Mouse (Mus musculus) inflammation-experienced regulatory T-cells, adult 6 months (primary cell): ENCODE results near the gene Cdk5. TPM values are rescaled to one million over a fixed set of nuclear protein-coding genes. Genes with fewer than 3 reads are reported as not detected.
"Not testable (repeated sequence)": the region's sequence is repeated elsewhere in the genome, so short reads cannot be mapped to it uniquely, and the experiment has no call there.

Source experiments
- ATAC-seq: one replicate; pipeline ENCODE4 v1.8.0; 2017
- polyA plus RNA-seq, 3 experiments: library from polyadenylated mRNA; unstranded; fragments of 100-300 nt; shearing (Covaris generic); gene quantifications; one replicate each; pipeline ENCODE4 v1.2.1; 2017

Cdk5 gene
- polyA plus RNA-seq, 3 experiments from 2014 or later = 47.6 to 66.2 (median 62.8) TPM

DNA sequence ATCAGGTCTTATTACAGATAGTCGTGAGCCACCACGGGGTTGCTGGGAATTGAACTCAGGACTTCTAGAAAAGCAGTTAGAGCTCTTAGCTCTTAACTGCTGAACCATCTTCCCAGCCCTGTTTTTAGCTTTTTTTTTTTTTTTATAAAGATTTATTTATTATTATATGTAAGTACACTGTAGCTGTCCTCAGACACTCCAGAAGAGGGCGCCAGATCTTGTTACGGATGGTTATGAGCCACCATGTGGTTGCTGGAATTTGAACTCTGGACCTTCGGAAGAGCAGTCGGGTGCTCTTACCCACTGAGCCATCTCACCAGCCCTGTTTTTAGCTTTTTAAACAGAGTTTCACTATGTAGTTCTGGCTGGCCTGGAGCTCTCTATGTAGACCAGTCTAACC, 27.1 kb downstream of the Cdk5 start:
- not testable (repeated sequence) for ATAC-seq

DNA sequence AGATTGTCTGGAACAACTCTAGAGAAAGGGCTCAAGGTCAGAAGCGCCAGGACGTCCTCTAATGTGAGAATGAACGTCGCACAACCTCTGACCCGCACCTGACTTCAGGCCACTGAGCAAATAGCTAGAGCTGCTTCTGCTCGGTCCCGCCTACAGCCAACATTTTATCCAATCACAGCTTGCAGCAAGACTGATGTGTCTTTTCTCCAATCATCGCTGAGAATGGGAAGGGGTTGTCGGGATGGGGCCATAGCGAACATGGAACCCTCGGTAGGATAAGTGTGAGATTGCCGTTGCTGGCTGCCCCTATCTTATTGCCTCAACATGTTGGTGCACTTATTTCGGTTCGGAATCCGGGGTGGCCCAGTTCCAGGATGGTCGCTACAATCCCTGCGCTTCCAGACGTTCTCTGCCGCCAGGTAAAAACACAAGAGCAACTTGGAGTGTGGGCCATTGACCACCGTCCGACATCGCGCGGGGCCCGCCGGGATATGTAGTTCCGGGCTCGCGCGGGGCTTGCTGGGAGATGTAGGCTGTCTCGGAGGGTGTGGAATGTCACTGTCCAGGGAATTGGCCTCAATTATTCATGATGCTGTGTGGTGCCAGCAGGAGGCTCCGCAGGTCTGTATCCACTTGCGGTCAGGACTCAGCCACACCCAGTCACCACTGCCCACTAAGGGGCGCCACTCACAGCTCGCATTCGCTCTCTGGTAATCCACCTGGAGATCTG, 29.0 kb downstream of the Cdk5 start:
- peak; percentile 86 for ATAC-seq

DNA sequence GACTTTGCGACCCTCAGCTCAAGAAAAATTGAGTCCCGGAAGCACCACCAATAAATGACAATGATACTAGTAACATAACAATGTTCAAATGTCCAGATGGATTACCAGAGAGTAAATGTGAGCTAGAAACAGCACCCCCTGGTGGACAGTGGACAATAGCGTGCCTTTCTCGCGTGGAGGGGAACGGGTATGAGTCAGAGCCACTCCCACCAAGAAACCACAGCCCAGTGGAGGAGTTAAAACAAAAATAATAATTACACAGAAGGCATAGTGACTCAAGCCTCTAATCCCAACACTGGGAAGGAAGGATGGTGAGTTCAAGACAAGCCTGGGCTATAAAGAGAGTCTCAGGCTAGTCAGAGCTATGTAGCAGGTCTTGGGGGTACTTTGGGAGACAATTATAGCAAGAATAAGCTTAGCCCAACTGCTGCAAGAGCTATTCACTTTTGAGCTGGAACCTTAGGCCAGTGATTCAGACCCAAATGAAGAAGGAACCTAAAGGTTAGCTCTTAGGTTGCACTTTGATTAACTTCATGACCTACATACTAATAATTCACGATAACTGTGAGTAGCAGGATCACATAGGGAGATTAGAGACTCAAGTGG, 29.8 kb downstream of the Cdk5 start, which contains the start of gene Abcb8:
Gene Abcb8 (plus strand): TSS at position 272 of the 606 bp plus-strand sequence.
- peak; percentile 58 for ATAC-seq

DNA sequence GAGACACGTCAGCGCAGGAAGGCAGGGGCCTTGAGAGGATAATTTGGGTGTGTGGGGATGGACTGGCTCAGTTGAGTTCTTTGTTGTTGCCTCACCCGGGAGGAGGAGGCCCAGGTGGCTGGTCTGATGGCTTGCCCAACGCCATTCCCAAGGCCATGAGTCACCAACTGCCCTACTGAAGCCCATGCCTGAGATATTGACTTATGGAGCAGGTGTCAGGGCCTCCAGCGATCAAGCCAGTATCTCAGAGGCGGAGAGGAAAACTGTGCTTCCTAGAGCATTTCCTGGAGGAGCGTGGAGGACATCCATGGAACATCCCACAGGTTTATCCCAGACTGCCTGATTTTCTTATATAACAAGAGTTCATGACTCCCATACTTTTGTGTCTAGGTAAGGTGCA, 30.6 kb downstream of the Cdk5 start:
- no peak for ATAC-seq

DNA sequence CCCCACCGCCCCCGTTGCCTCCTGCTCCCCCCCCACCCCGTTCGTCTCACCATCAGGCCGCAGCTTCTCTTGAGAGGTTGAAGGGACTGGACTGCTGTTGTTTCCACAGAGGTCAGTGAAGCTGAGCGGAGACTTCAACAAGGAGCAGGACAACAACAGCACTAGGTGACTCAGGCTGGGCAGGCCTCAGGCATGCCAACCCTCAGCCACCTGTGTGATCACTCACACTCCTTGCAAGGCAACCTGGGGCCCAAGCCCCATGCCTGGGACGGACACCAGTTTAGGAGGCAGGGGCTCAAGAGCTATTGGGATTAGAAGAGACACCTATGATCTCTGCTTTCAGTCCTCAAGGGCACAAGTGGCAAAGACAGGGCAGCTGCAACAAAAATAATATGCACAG, 31.5 kb downstream of the Cdk5 start, which contains the start of gene Atg9b:
Gene Atg9b (minus strand): TSS at position 280 of the 400 bp plus-strand sequence.
- no peak for ATAC-seq

DNA sequence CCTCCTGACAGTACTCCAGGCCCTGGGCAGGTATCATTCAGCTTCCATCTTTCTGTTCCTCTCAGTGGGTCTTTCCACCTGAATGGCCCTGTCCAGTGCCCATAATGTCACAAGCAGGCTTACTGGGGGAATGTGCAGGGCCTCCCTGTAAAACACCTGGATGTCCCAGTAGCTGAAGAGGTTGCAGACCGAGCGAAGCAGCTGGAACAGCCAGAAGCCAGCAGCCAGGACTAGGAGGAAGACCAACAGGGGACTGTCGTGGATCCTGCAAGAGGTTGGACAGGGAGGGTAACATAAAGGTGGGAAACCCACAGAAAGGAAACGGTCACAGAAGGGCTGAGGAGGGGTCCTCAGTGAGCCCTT, 33.7 kb downstream of the Cdk5 start:
- ATAC-seq = no peak

DNA sequence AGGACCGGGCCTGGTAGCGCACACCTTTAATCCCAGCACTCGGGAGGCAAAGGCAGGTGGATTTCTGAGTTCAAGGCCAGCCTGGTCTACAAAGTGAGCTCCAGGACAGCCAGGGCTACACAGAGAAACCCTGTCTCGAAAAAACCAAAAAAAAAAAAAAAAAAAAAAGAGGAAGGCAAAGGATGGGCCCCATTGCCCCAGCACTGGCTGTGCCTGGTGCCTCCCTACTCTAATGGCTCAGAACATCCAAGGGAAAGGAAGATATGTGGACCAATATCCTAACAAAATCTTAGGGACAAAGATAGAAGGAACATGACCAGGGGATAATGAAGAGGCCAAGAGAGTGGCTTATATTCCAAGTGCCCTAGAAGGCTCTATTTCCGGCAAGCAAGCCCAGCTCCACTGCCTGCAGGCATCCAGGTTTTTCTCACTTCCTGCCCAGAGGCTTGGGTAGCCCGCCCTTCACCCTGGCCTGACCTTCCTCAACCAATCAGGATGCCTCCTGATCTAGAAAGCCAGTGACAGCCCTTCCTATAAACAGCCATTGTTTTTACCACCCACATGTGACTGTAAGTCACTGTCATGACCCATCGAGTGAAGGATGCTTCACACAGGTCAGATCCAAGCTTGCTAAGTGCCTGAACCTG, 34.2 kb downstream of the Cdk5 start:
- ATAC-seq = peak; percentile 42

DNA sequence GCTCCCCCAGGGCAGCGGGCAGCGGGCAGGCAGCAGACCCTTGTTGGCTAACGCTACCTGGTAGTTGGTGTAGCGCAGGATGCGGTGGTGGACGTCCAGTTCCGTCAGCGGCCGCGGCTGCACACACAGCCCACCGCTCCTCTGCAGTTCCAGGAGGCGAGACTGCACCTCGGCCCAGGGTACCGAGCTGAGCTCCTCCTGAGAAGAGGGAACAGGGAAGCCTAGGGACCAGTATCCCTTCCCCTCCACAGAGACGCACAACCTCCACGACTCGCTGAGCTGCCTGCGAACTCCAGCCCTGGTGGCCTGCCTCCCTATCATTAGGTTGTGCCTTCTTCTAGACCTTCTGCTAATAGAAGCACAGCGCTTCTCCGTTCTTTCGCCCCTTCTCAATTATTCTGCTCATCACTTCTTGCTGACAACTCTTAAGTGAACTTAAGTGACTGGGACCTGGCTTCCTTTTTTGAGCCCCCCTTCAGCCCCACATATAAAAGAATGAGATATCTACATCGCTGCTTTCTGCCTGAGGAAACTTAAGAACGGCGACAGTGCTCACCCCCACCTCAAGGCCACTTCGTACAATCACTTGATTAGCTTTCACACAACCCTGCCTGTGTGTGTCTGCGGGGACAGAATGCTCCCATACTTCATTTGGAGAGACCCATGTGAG, 34.9 kb downstream of the Cdk5 start:
- no peak for ATAC-seq

DNA sequence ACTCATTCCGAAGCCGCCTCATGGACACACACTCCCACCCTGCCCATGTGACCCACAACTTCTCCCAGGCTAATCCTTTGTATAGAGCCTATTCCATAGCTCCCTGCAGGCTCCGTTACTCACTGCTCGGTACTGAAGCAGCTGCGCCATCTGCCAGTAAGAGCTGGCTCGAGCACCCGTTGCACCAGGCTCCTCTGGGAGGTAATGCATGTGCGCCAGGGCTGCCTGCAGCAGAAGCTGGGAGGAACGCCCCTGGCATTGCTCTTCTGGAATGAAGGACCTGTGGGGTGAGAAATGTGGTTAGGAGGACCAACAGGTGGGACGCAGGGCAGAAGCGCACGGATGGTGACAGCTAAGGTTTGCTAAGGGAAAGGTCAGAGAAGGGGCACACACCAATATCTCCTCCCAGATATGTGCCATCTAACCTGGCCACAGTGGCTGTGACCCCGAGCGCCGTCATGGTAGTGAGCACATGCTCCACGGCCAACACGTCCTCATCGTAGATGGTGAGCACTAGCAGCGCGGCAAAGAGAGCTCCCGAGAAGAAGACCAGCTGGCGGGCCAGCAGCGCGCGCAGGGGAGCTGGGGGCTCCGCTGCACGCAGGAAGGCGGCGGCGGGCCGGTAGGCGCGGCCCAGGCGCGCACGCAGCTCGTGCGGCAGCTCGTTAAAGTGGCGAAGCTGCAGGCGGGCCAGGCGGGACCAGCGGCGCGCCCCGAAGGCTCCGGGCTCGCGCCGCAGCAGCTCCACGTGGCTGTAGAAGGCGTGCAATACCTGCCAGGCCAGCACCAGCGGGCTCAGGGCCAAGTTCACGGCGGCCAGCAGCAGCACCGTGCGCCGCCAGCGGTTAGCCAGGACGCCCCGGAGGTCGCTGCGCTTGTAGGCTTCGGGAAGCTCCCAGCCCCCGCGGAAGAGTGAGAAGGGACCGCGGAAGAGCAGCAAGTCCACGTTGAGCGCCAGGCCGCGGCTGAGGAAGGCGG, 35.8 kb downstream of the Cdk5 start:
- peak; percentile 17 for ATAC-seq

DNA sequence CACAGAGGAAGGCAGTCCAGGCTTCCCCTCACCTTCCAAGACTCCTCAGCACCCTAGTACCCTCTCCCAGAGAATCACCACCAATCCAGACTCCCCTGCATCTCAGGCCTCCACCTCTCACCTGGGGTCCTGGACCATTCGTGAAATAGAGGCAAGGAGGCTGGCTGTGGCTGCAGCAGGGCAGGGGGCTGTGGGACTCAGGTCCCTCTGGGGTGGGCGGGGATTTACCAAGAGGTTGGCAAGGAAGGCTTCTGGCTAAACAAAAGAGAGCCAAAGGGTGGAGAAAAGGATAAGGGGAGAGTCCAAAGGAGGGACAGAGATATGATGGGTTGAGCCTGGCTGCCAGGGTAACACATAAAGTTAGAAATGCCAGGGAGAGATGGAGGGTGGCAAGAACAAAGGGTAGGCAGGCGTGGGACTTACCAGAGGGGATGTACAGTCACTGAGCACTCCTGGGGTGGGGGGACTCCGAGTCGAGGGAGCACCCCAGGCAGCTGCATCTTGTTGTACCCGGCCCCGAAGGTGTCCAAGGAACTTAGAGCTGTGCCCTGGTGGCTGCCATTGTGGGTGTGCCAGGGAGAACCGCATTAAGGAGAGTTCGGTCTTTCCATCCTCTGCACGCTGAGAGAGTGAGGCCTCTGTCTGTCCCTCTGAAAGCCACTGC, 37.3 kb downstream of the Cdk5 start:
- ATAC-seq = no peak

DNA sequence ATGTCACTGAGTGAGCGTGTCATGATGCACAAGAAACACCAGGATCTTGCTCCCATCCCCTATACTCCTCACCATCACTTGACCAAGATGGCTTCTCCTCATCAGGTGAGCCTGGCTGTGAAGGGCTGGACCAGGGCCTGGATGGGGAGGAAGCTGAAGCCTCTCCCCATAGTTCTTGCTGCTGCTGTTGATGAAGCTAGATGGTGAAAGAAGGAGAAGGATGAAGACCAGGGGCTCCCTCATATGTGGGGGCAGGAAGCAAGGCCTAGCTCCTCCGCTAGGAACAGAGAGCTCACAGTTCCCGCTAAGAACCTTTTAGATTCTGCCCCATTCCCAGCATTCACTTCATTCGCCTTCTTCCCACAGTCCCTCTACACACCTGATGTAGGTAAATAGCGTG, 38.0 kb downstream of the Cdk5 start:
- no peak for ATAC-seq

DNA sequence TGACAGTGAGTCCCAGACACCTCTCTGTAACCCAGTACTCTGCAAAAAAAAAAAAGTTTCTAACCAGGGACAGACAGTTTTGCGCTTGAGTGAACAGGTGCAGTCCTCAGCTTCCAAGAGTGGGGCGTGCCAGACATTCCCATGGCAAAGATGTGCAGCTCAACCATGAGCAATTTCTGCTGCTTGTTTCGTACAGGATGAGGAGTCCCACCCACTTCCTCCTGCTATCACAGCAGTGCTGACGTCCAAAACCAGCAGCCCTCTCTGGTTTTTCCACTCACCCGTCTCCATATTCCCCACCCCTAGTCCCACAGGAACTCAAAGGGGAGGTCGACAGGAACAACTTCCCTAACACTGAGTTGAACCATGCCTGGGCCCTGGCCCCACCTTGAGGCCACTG, 38.9 kb downstream of the Cdk5 start:
- ATAC-seq = peak; percentile 27

DNA sequence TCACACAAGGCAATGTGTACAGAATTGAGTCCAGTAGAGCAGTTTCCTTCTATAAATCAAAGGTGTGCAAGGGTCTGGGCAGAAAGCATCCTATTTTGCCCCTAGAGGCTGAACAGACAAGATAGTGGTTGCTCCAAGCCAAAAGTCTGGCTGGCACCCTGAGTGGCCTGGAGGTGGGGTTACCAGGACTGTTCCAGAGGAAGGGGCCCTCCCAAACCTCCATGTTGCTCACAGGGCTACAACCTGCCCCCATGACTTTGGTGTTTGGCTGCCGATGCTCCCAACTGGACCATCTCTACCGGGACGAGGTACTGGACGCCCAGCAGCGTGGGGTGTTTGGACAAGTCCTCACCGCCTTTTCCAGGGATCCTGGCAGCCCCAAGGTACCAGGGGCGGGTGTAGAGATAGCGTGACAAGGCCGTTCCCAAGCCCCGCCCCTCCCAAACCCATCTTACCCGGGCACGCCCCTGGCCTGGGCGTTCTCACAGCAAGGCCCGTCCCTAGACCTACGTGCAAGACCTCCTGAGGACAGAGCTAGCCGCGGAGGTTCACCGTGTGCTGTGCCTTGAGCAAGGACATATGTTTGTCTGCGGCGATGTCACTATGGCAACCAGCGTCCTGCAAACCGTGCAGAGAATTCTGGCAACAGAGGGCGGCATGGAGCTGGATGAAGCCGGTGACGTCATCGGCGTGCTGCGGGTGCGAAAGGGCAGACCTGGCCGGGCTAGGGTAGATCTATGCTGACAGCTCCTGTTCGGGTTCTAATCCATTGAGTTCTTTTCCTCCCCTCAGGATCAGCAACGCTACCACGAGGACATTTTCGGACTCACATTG, 40.1 kb downstream of the Cdk5 start:
- peak; percentile 82 for ATAC-seq

DNA sequence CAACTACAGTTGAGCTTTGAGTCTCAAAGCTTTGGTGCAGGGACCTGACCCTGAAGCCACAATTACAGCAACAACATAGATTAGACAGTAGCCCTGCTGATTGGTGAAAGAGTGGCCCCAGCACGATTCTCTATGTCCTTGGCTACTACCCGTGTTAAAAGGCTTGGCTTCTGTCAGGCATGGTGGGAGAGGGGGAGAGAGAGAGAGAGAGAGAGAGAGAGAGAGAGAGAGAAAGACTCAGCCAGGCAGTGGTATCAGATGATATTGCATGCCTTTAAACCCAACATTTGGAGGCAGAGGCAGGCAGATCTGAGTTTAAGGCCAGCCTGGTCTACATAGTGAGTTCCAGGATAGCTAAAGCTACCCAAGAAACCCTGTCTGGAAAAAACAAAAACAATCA, 41.3 kb downstream of the Cdk5 start:
- no peak for ATAC-seq

DNA sequence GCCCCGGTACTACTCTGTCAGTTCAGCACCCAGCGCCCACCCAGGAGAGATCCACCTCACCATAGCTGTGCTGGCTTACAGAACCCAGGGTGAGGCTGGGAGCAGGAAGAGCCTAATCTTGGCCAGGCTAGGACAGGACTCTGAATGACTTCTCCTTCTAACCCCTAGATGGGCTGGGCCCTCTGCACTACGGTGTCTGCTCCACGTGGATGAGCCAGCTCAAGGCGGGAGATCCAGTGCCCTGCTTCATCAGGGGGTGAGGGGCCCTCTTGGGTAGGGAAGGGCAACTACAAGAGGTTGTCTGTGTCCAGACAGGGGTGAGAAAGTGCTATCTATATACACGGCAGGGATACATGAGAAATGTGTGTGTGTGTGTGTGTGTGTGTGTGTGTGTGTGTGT, 41.8 kb downstream of the Cdk5 start:
- ATAC-seq = no peak

DNA sequence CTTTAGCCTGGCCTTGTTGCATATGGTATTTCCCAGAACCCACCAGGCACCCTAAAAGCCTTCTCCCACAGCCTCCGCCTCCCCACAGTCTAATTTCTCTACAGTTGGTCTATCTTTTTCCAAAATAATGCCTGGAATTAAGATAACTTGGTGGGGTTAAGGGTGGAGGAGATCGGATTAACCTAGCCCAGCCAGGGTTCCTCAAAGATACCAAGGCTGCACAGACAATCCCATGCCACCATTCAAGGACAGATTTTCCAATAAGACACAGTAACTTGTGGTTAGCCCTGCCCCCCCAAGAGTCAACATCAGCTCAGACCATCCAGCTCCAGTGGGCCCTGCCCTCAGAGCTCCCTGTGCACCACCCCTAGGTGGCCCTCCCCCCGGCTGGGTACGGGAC, 42.8 kb downstream of the Cdk5 start:
- no peak for ATAC-seq

DNA sequence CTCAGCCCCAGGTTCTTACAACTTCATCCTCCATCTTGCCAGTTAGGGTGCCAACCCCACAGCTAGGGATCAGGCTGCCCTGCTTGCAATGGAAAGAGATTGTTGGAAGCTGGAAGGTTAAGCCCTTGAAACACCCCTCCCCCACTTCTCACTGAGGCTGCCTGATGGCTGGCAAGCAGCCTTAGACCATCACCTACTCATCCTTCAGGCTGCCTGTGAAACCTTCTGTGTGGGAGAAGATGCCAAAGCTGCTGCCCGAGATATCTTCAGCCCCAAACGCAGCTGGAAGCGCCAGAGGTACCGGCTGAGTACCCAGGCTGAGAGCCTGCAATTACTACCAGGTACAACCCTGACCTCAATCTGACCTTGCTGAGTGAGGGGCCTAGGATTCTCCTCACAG, 43.8 kb downstream of the Cdk5 start:
- no peak for ATAC-seq

DNA sequence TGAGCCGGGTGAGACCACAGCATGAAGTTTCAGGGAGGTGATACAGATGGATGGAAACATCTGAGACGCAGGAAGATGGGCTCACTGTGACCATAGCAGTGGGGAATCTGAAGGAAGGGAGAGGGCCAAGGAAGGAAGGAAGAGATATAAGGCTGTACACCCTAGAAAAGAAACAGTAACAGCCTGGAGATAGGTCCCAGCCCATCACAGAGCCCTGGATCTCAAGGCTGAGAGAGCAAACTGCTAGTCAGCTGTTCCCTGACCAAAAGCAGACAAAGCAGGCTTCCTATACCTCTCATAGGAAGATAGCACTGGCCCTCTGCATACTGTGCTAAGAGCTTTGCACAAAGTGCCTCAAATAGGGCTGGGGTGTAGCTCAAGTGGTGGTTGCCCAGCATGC, 44.6 kb downstream of the Cdk5 start:
- no peak for ATAC-seq

DNA sequence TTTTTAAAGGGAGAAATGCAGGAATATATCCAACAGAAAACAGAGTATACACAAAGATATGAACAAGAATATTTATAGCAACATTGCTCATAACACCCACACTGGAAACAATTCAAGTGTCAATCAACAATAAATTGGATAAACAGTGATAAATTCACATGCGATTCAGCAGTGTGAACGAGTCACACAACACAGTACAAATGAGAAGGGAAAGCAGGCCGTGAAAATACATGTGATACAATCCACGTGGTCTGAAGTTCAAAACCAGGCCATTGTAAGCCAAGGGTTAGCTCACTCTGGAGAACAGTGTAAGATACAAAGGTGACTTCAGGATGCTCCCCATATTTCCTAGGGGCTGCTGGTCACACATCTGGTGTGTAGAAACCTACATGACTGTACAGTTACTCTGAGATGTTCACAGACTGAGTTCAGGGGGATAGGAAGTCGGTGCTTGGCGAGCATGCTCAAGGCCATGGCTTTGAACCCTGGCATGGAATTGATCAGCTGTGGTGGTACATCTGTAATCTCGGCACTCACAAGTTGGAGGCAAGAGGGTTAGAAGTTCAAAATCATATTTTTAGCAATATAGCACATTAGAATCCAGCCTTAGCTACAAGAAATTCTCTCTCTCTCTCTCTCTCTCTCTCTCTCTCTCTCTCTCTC, 48.5 kb downstream of the Cdk5 start:
- no peak for ATAC-seq

DNA sequence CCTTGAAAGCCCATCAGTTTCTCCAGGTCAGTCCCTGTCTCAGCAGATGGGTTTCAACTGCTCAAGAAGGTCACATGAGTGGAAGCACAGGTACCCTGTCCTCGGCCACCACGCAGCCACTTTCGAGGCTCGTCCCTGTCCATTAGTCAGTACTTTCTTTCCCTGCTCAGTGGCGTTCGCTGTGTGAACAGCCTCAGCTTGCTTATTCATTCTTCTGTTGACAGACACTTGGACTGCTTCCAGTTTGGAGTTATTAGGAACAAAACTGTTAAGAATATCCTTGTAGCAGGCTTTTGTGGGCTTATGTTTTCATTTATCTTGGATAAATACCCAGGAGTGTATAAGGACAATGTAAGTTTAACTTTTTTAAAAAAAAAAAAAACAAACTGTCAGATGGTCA, 49.1 kb downstream of the Cdk5 start:
- no peak for ATAC-seq
